Mouse (Mus musculus): Measurements from ENCODE around the gene Hcfc1r1.

- no peak for TF ChIP-seq POLR2A (IDR thresholded peaks at IDR 0.05; ENCODE audit: insufficient read depth, low read depth, low read length)
- no peak for TF ChIP-seq CTCF (IDR thresholded peaks at IDR 0.05)
- no peak for TF ChIP-seq EP300 (IDR thresholded peaks at IDR 0.05; ENCODE audit: insufficient read depth, low read depth, low read length)
Measured at GRCm38 (mm10) chr17:23682092-23682491, 8.7 kb downstream of the Hcfc1r1 start.

All from heart, adult 2 months (tissue).